Mouse (Mus musculus) liver, postnatal 0 days (tissue): ENCODE results near the gene Ell3.
A peak's percentile ranks its signal among the peaks of the same experiment; 100 is the strongest.

Experiments
- CTCF ChIP-seq: sonication (generic); IDR thresholded peaks from 2 replicates; pipeline ENCODE4 v1.5.1; 2016; ENCODE audit warnings: antibody characterized with exemption, low read depth
- EP300 ChIP-seq: IDR thresholded peaks from 2 replicates; pipeline ENCODE4 v1.6.1; 2016; ENCODE audit warnings: antibody characterized with exemption, low read depth, mild to moderate bottlenecking

GRCm38 (mm10) chr2:121414139-121414685 lies 29.9 kb downstream of the Ell3 start:
- TF ChIP-seq CTCF (0 out of 2 replicates have a peak, but pooled peaks have one; percentile 1), EP300 (no peak)
